In genomic region chr10:74415359-74415758, GRCm38 (mm10) we compare ENCODE assay signal across 12 mouse cellular contexts.
"Had no signal": no experiment of that assay in that cellular context is flagged by ENCODE, and none has a peak within 500 bp of the region (broad histone marks: within the 10 kb centered on the region; RNA-seq: fewer than 3 reads in every experiment).

No protein-coding gene starts in this region.

- H3K27me3 ChIP-seq: liver, embryonic 15.5 days; midbrain, embryonic 13.5 days had no signal

- DNase-seq: kidney, adult 8-10 months; kidney, postnatal 36 days; lung, adult 2 months; lung, postnatal 36 days; right cerebral cortex, postnatal 25 days; thymus, postnatal 4 days had no signal

- H3K9ac ChIP-seq: liver, embryonic 15.5 days; midbrain, embryonic 13.5 days had no signal

- H3K36me3 ChIP-seq: limb, embryonic 10.5 days; liver, embryonic 15.5 days; midbrain, embryonic 13.5 days had no signal

- H3K4me1 ChIP-seq: limb, embryonic 10.5 days; liver, embryonic 15.5 days; midbrain, embryonic 13.5 days had no signal

- H3K9me3 ChIP-seq: limb, embryonic 10.5 days; liver, embryonic 15.5 days; midbrain, embryonic 13.5 days had no signal

- H3K27ac ChIP-seq: layer of hippocampus, adult 2 months; limb, embryonic 10.5 days; liver, embryonic 15.5 days; midbrain, embryonic 13.5 days had no signal

- ATAC-seq: lung, postnatal 0 days; midbrain, embryonic 13.5 days had no signal

- H3K4me2 ChIP-seq: liver, embryonic 11.5 days; liver, embryonic 15.5 days; midbrain, embryonic 13.5 days had no signal

- H3K4me3 ChIP-seq: layer of hippocampus, adult 2 months; limb, embryonic 10.5 days; liver, embryonic 15.5 days; midbrain, embryonic 13.5 days had no signal
